Mouse (Mus musculus): ENCODE measurements around the gene Vmn2r84.

GRCm38 (mm10) chr10:130372491-130373173 is 21.5 kb downstream of the Vmn2r84 start:
- TF ChIP-seq CTCF (conservative IDR thresholded peaks at IDR 0.05; ENCODE audit: low read length) (no peak), NANOG (IDR thresholded peaks at IDR 0.05; ENCODE audit: borderline replicate concordance, low read length) (no peak), POU5F1 (IDR thresholded peaks at IDR 0.05; ENCODE audit: borderline replicate concordance, low read length) (no peak)
